Mouse (Mus musculus) duodenum, adult 2 months (tissue): ENCODE results near the gene Cyp3a57. TPM values are rescaled to one million over a fixed set of nuclear protein-coding genes. Genes with fewer than 3 reads are reported as not detected.

ENCODE experiments used
- polyA plus RNA-seq: library from polyadenylated mRNA; depleted of rRNA; stranded (reverse); fragments of >200 nt; gene quantifications from 2 replicates; pipeline ENCODE4 v1.2.3, GENCODE M21; 2012; ENCODE audit warnings: low replicate concordance; rRNA removed

The Cyp3a57 gene
- polyA plus RNA-seq, result not detected in 2 replicates

GRCm38 (mm10) chr5:145344941-145345340 is at the start of gene Cyp3a57:
Gene Cyp3a57 (plus strand): TSS chr5:145345279.

Other genes starting within 250 kb of the Cyp3a57 start
- 527 and 606 TPM in 2 replicates for gene Arpc1b, start 231.1 kb upstream of the Cyp3a57 start, polyA plus RNA-seq
- gene Pdap1, start 205.0 kb upstream of the Cyp3a57 start, polyA plus RNA-seq, result 19.7 and 24.5 TPM in 2 replicates
- gene Bud31, start 204.9 kb upstream of the Cyp3a57 start, polyA plus RNA-seq, result 35.8 and 42.8 TPM in 2 replicates
- 7.7 and 8.0 TPM in 2 replicates for gene Ptcd1, start 178.2 kb upstream of the Cyp3a57 start, polyA plus RNA-seq
- 24.4 and 27.3 TPM in 2 replicates for gene Cpsf4, start 178.1 kb upstream of the Cyp3a57 start, polyA plus RNA-seq
- 95.6 and 164 TPM in 2 replicates for gene Atp5j2, start 153.2 kb upstream of the Cyp3a57 start, polyA plus RNA-seq
- gene Zkscan14, start 143.4 kb upstream of the Cyp3a57 start, polyA plus RNA-seq, result 1.5 and 2.4 TPM in 2 replicates
- 2.0 and 2.3 TPM in 2 replicates for gene Zkscan5, start 140.7 kb upstream of the Cyp3a57 start, polyA plus RNA-seq
- 6.7 and 7.4 TPM in 2 replicates for gene Zfp655, start 113.6 kb upstream of the Cyp3a57 start, polyA plus RNA-seq
- 9.2 and 9.5 TPM in 2 replicates for gene Zscan25, start 64.8 kb upstream of the Cyp3a57 start, polyA plus RNA-seq
- not detected in 2 replicates for gene Cyp3a16, start 124.4 kb downstream of the Cyp3a57 start, polyA plus RNA-seq
- not detected in 2 replicates for gene Cyp3a41b, start 239.5 kb downstream of the Cyp3a57 start, polyA plus RNA-seq